Mouse (Mus musculus) urinary bladder, postnatal 0 days (tissue): Measurements from ENCODE around the gene Thy1. TPM values are rescaled to one million over a fixed set of nuclear protein-coding genes. Genes with fewer than 3 reads are reported as not detected.

Experiments used
- polyA plus RNA-seq: library from polyadenylated mRNA; unstranded; fragments of >200 nt; fragmentation: Nextera tagmentation; extraction: Ambion mirVana; gene quantifications from 2 replicates; pipeline ENCODE4 v1.2.1, GENCODE M21; 2015

Thy1 gene
- polyA plus RNA-seq: 18.1 and 21.7 TPM in 2 replicates

DNA sequence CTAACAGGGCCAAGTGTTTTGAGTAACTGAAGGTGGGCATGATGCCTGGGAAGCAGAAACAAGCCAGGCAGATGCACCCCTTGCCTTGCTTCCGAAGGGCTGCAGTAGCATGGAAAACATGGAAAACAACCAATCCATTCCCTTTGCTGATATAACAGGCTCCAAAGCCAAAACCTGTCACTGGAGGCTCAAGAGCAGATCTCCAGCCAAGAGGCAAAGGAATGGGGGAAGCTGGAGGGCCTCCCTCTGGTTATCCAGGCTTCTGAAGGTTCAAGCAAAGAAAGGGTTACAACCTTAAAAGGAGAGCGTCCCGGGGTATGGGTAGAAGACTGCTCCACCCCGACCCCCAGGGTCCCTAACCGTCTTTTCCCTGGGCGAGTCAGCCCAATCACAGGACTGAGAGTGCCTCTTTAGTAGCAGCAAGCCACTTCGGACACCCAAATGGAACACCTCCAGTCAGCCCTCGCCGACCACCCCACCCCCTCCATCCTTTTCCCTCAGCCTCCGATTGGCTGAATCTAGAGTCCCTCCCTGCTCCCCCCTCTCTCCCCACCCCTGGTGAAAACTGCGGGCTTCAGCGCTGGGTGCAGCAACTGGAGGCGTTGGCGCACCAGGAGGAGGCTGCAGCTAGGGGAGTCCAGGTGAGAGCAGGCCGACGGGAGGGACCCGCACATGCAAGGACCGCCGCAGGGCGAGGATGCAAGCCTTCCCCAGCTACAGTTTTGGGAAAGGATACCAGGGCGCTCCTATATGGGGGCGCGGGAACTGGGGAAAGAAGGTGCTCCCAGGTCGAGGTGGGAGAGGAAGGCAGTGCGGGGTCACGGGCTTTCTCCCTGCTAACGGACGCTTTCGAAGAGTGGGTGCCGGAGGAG is at the start of gene Thy1:
Gene Thy1 (plus strand): TSS at position 549 of the 872 bp plus-strand sequence.

DNA sequence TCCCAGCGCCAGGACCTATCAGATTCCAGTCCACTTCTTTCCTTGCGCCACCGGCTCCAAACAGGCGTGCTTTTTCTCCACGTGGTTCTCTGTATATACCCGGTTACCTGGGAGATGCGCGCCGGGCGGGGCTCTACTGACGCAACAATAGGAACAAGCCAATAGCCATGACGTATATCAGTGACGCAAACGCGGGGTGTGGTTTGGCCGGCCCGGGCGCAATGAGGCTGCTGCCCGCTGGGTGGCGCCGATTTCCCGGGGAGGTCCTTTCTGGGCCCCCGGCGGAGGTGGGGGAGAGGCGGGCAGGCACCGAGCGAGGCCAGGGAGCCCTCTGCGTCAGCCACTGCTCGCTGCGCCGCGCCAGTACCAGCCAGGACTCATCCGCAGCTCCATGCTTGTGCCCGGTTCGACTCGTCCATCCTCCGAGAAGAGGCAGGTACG is 23.6 kb downstream of the Thy1 start, which contains the start of gene Usp2:
Gene Usp2 (plus strand): TSS at position 237 of the 441 bp plus-strand sequence.

Other genes starting within 250 kb of the Thy1 start
- 5.5 and 5.7 TPM in 2 replicates for gene Usp2, start 23.6 kb downstream of the Thy1 start, polyA plus RNA-seq
- gene Mfrp, start 58.3 kb downstream of the Thy1 start, polyA plus RNA-seq: not detected in 2 replicates
- 7.2 and 7.8 TPM in 2 replicates for gene C1qtnf5, start 63.9 kb downstream of the Thy1 start, polyA plus RNA-seq
- not detected in 2 replicates for gene Gm49380, start 70.1 kb downstream of the Thy1 start, polyA plus RNA-seq
- gene Rnf26, start 70.1 kb downstream of the Thy1 start, polyA plus RNA-seq: 27.9 and 28.3 TPM in 2 replicates
- gene Mcam, start 91.1 kb downstream of the Thy1 start, polyA plus RNA-seq: 88.6 and 96.6 TPM in 2 replicates
- gene Cbl, start 190.7 kb downstream of the Thy1 start, polyA plus RNA-seq: 7.7 and 7.9 TPM in 2 replicates
- not detected in 2 replicates for gene Ccdc153, start 197.3 kb downstream of the Thy1 start, polyA plus RNA-seq
- not detected in 2 replicates for gene Pdzd3, start 208.1 kb downstream of the Thy1 start, polyA plus RNA-seq
- 11.7 and 13.2 TPM in 2 replicates for gene Nlrx1, start 225.2 kb downstream of the Thy1 start, polyA plus RNA-seq
- gene Abcg4, start 245.2 kb downstream of the Thy1 start, polyA plus RNA-seq: 1.2 and 1.5 TPM in 2 replicates